Mouse (Mus musculus) limb, embryonic 11.5 days (tissue): ENCODE measurements at regions not wholly inside any gene's neighbourhood (a gene's known extent, or its start where the extent isn't known, plus 50 kb on each side); places are given as distances from the start of the nearest gene placed in this dataset.

Experiments used
- ATAC-seq: fragments of 200-750 bp; cut with Nextera tagmentation; 2 replicates; pipeline ENCODE4 v1.8.0; 2017; ENCODE audit warnings: low read depth; ENCODE audit not compliant: insufficient number of reproducible peaks, low FRiP score, low TSS enrichment
- DNase-seq: peaks from one replicate; pipeline ENCODE4 v3.0.0-alpha.2; 2015; ENCODE audit warnings: low spot score
- H3K27ac ChIP-seq: fragments of 300-500 bp; sonication (generic); replicated peaks from 2 replicates; pipeline ENCODE4 v1.5.1; 2014; ENCODE audit warnings: low read depth, mild to moderate bottlenecking, low read length
- H3K27me3 ChIP-seq: fragments of 300-500 bp; sonication (generic); 2 replicates; pipeline ENCODE4 v1.6.1; 2014; ENCODE audit warnings: mild to moderate bottlenecking, low read length, mixed read lengths; ENCODE audit not compliant: control insufficient read depth, insufficient read depth
- H3K36me3 ChIP-seq: fragments of 300-500 bp; sonication (generic); 2 replicates; pipeline ENCODE4 v1.6.1; 2014; ENCODE audit warnings: mild to moderate bottlenecking, low read length, moderate library complexity, mixed read lengths; ENCODE audit not compliant: control insufficient read depth, insufficient read depth
- H3K4me1 ChIP-seq: fragments of 300-500 bp; sonication (generic); 2 replicates; pipeline ENCODE4 v1.6.1; 2014; ENCODE audit warnings: low read length, mixed read lengths; ENCODE audit not compliant: control insufficient read depth, insufficient read depth
- H3K4me2 ChIP-seq: fragments of 300-500 bp; sonication (generic); 2 replicates; pipeline ENCODE4 v1.6.1; 2014; ENCODE audit warnings: low read depth, mild to moderate bottlenecking, moderate library complexity; ENCODE audit not compliant: severe bottlenecking
- H3K4me3 ChIP-seq: fragments of 300-500 bp; sonication (generic); 2 replicates; pipeline ENCODE4 v1.5.1; 2014; ENCODE audit warnings: low read depth, low read length
- H3K9ac ChIP-seq: fragments of 300-500 bp; sonication (generic); 2 replicates; pipeline ENCODE4 v1.6.1; 2014; ENCODE audit warnings: mild to moderate bottlenecking, low read length
- H3K9me3 ChIP-seq: fragments of 300-500 bp; sonication (generic); 2 replicates; pipeline ENCODE4 v1.6.1; 2016; ENCODE audit warnings: low read length; ENCODE audit not compliant: control insufficient read depth
- WGBS: fragments of 180-500 bp; shearing (Covaris S2); extraction: QIAGEN DNeasy Blood & Tissue Kit; methylation state at CpG from one replicate; pipeline ENCODE4 v1.1.7; 2014; 5-methylcytosine and 5-hydroxymethylcytosine counted together

DNA sequence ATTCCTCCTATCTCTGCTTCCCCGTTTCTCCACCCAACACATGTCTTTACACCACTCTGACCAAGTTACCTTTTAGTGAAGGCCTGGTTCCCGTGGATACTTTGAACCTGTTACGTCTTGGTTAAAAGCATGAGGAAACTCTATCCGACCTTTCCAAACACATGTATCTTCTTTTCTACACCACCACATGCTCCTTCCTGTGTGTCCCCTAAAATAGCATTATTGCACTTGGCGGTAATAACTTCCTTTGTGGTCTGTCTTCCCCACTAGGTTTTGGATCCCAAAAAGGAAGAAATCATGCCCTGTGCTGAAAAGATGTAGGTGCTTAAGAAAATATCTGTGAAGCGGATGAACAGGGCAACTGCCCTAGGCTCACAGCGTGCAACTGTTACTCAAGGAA is 153.1 kb downstream of the Tgfb2 start:
- H3K27ac ChIP-seq = no peak overlapping the region
- no peak for DNase-seq
- H3K9me3 ChIP-seq = no peaks in the 10 kb centered on the region
- no peaks in the 10 kb centered on the region for H3K27me3 ChIP-seq
- no peak overlapping the region for H3K4me3 ChIP-seq
- H3K36me3 ChIP-seq = no peaks in the 10 kb centered on the region
- no peaks in the 10 kb centered on the region for H3K4me1 ChIP-seq
- no peak overlapping the region for H3K9ac ChIP-seq
- no peak overlapping the region for H3K4me2 ChIP-seq
- ATAC-seq = no peak
- WGBS = 93% methylated on average over 7 of the region's 7 CpGs

DNA sequence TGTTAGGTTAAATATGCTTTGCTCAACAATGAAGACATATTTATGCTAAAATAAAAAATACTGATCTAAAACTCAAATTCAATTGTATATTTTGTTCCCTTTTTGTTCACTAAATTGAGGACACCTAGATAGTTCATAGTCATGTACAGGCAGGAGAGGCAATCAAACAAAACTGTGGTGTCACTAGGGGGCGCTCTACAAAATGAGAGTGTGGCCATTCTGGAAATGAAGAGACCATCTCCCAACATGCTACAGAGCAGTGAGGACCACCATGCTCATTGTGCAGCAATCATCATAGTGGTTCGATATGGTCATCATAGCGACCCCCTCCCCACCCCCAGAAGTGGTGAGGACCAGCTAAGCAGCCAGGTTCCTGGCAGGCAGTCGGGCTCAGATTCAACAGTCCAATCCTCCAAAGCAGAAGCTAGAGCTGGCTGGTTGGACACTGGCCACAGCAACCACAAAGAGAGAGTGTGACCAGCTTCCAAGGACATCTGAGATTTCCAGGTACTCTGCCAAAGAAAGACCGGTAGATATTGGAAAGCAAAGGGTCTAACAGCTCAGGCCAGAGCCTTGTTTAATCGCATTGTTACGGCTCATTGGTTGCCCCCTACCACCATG is 155.4 kb downstream of the Tgfb2 start:
- Histone ChIP-seq H3K4me3 (no peak overlapping the region), H3K9ac (no peak overlapping the region), H3K4me2 (no peak overlapping the region), H3K36me3 (no peaks in the 10 kb centered on the region), H3K27ac (no peak overlapping the region), H3K9me3 (no peaks in the 10 kb centered on the region), H3K27me3 (no peaks in the 10 kb centered on the region), H3K4me1 (no peaks in the 10 kb centered on the region)
- 88% methylated on average over 7 of the region's 7 CpGs for WGBS
- ATAC-seq (no peak), DNase-seq (no peak)

DNA sequence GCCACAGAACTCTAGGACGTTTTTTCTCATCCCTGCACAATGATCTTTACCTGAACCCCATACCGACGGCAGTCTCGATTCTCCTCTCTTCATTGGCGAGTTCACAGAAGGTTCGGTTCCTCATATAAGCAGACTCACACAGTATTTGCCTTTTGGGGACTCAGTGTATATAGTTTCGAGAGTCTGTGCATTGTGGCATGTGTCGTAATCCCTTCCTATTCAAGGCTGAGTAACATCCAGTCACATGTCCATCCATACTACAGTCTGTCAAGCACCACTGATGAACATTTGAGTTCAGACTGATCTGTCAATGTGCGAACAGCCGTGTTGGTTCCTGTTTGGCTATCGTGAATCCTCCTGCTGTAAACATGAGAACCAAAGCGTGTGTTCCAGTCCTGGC is 156.6 kb downstream of the Tgfb2 start:
- DNase-seq (no peak), ATAC-seq (no peak)
- 92% methylated on average over 12 of the region's 12 CpGs for WGBS
- Histone ChIP-seq H3K4me2 (no peak overlapping the region), H3K36me3 (no peaks in the 10 kb centered on the region), H3K4me1 (no peaks in the 10 kb centered on the region), H3K27me3 (no peaks in the 10 kb centered on the region), H3K9me3 (no peaks in the 10 kb centered on the region), H3K27ac (no peak overlapping the region), H3K4me3 (no peak overlapping the region), H3K9ac (no peak overlapping the region)

- no peak for DNase-seq
- Histone ChIP-seq H3K9me3 (no peaks in the 10 kb centered on the region), H3K36me3 (no peaks in the 10 kb centered on the region), H3K9ac (no peak overlapping the region), H3K27ac (no peak overlapping the region), H3K4me2 (no peak overlapping the region), H3K4me1 (no peaks in the 10 kb centered on the region), H3K4me3 (no peak overlapping the region), H3K27me3 (no peaks in the 10 kb centered on the region)
- ATAC-seq = no peak
- 73% methylated on average over 22 of the region's 22 CpGs for WGBS
Observed at GRCm38 (mm10) chr1:186546386-186547185, 159.2 kb downstream of the Tgfb2 start.

GRCm38 (mm10) chr1:186540070-186540469 is 165.7 kb downstream of the Tgfb2 start:
- H3K9ac ChIP-seq = no peak overlapping the region
- DNase-seq (no peak), ATAC-seq (no peak)
- no peak overlapping the region for H3K4me3 ChIP-seq
- WGBS = 77% methylated on average over 2 of the region's 2 CpGs
- H3K27me3 ChIP-seq = no peaks in the 10 kb centered on the region
- H3K4me2 ChIP-seq = no peak overlapping the region
- no peak overlapping the region for H3K27ac ChIP-seq
- H3K4me1 ChIP-seq = no peaks in the 10 kb centered on the region
- H3K36me3 ChIP-seq = no peaks in the 10 kb centered on the region
- no peaks in the 10 kb centered on the region for H3K9me3 ChIP-seq

- Histone ChIP-seq H3K4me2 (no peak overlapping the region), H3K9ac (no peak overlapping the region), H3K4me3 (no peak overlapping the region), H3K27me3 (no peaks in the 10 kb centered on the region), H3K9me3 (no peaks in the 10 kb centered on the region), H3K27ac (no peak overlapping the region), H3K36me3 (no peaks in the 10 kb centered on the region), H3K4me1 (no peaks in the 10 kb centered on the region)
- DNase-seq = no peak
- 87% methylated on average over 3 of the region's 3 CpGs for WGBS
- ATAC-seq = no peak
Observed at GRCm38 (mm10) chr1:186538233-186538632, 167.6 kb downstream of the Tgfb2 start.

DNA sequence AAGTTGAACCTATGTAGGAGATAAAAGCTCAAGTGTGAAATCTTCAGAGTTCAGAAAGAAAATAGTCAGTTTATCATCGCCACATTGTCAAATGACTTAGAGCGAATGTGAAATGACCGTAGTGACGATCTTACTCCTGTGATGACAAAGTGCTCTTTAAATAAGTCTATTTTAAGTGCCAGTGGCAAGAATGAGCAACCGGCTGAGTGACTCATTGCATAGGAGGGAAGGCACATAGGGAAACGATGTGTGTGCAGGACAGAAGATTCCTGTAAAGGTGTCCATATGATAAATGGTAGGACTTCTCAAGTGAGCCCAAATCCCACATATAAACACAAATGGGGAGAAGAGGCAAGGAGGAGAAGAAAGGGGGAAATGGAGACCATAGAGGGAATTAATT is 189.8 kb downstream of the Tgfb2 start:
- DNase-seq (no peak), ATAC-seq (no peak)
- Histone ChIP-seq H3K27me3 (no peaks in the 10 kb centered on the region), H3K9me3 (no peaks in the 10 kb centered on the region), H3K9ac (no peak overlapping the region), H3K36me3 (no peaks in the 10 kb centered on the region), H3K4me3 (no peak overlapping the region), H3K27ac (no peak overlapping the region), H3K4me2 (no peak overlapping the region), H3K4me1 (no peaks in the 10 kb centered on the region)
- WGBS = 93% methylated on average over 6 of the region's 6 CpGs

DNA sequence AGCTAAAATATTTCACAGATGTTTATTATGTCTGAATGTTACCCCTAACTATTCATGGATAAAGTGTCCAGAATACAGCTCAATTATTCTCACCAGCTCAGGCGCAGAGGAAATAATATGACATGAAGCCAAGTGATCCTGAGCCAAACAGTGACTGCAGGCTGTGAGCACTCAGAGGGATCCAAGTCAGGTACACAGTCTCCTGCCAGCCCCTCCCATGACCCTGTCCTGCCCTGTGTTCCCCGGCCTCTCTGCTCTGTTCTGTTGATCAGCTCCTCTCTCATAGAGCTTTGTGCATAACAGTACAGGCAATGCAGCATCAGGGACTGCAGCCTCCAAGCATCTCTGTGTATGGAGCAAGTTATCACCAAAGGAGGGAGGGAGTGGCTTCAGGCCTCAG is 190.7 kb downstream of the Tgfb2 start:
- H3K4me2 ChIP-seq = no peak overlapping the region
- no peaks in the 10 kb centered on the region for H3K27me3 ChIP-seq
- H3K36me3 ChIP-seq = no peaks in the 10 kb centered on the region
- ATAC-seq (no peak), DNase-seq (no peak)
- H3K4me3 ChIP-seq = no peak overlapping the region
- no peaks in the 10 kb centered on the region for H3K9me3 ChIP-seq
- WGBS = 70% methylated on average over 2 of the region's 2 CpGs
- no peaks in the 10 kb centered on the region for H3K4me1 ChIP-seq
- H3K27ac ChIP-seq = no peak overlapping the region
- H3K9ac ChIP-seq = no peak overlapping the region
